Mouse (Mus musculus): ENCODE results near the gene Smad5. TPM values are rescaled to one million over a fixed set of nuclear protein-coding genes. Genes with fewer than 3 reads are reported as not detected.

The Smad5 gene
- total RNA-seq, 2 experiments from 2014 or later: 30.6 to 30.7 TPM

Other genes with a start within 250 kb of the Smad5 start
- gene Il9, start 220.8 kb upstream of the Smad5 start, total RNA-seq (2021): not detected
- under 1 TPM; 0.58 to 0.60 TPM for gene Fbxl21, start 180.5 kb upstream of the Smad5 start, total RNA-seq (2021)
- not detected for gene Lect2, start 154.5 kb upstream of the Smad5 start, total RNA-seq (2021)
- gene Tgfbi, start 93.5 kb upstream of the Smad5 start, total RNA-seq (2021): 10 to 100 TPM; 21.1 to 25.9 TPM
- not detected for gene Gm45623, start 50.8 kb downstream of the Smad5 start, total RNA-seq (2021)
- not detected for gene Trpc7, start 193.0 kb downstream of the Smad5 start, total RNA-seq (2021)

Data from heart, postnatal 36 days (tissue).